ENCODE assay signal across 8 mouse cellular contexts in genomic region chr3:131564430-131565256, GRCm38 (mm10). TPM values are rescaled to one million over a fixed set of nuclear protein-coding genes. Genes with fewer than 3 reads are reported as not detected.
DNase-seq lines count a peak whose midpoint lies in the region; ATAC-seq and TF ChIP-seq lines count a peak whose summit lies in the region.

Papss1 (plus strand) TSS chr3:131564768.

- H3K36me3 ChIP-seq in MEL (ENCODE audit: control insufficient read depth in 1 of 2, insufficient read depth in 2 of 2, low read length in 2 of 2) = peaks cover 0 to 10% of the 10 kb centered on the region in 2 experiments; a peak in 2 of 4 replicates
- peaks cover 6% of the 10 kb centered on the region; the same call in 1 of the 2 replicates for H3K36me3 ChIP-seq in forebrain, postnatal 0 days (ENCODE audit: insufficient read depth)
- 0 out of 2 replicates have a peak, but pooled peaks cover 2% of the 10 kb centered on the region for H3K36me3 ChIP-seq in lung, embryonic 15.5 days

- peaks cover 3 to 16% of the 10 kb centered on the region in 2 experiments for H3K4me1 ChIP-seq in MEL (ENCODE audit: control insufficient read depth in 1 of 2, insufficient read depth in 2 of 2, low read length in 2 of 2)
- H3K4me1 ChIP-seq in cerebellum, adult 2 months (ENCODE audit: control insufficient read depth, insufficient read depth, low read length) = peaks cover 6% of the 10 kb centered on the region; the same call in 1 of the 2 replicates
- H3K4me1 ChIP-seq in forebrain, postnatal 0 days (ENCODE audit: insufficient read depth) = peaks cover 12% of the 10 kb centered on the region; the same call in 1 of the 2 replicates
- H3K4me1 ChIP-seq in lung, embryonic 15.5 days = peaks cover 17% of the 10 kb centered on the region

- peak within 1 kb of the TSS; percentile 56 for H3K4me2 ChIP-seq in forebrain, postnatal 0 days (ENCODE audit: low read depth)
- peak within 1 kb of the TSS; percentile 58 for H3K4me2 ChIP-seq in lung, embryonic 15.5 days

- H3K79me2 ChIP-seq in MEL (ENCODE audit: control insufficient read depth, insufficient read depth, low read length, poor library complexity) = peaks cover 1% of the 10 kb centered on the region; the same call in 1 of the 2 replicates

- DNase-seq in MEL (ENCODE audit: low read depth, low spot score) = peak; percentile 99
- peak; percentile 100 for DNase-seq in cerebellum, adult 2 months
- peak; percentile 100 for DNase-seq in forebrain, postnatal 0 days
- peak; percentile 100 for DNase-seq in heart, postnatal 4 days
- DNase-seq in layer of hippocampus, adult 8-10 months (ENCODE audit: low spot score in 2 of 2) = peak; percentile 100
- DNase-seq in ovary, adult 18-20 months (ENCODE audit: low spot score) = peak; percentile 100
- DNase-seq in thymus, postnatal 0 days (ENCODE audit: low spot score) = peak; percentile 100

- no peaks in the 10 kb centered on the region for H3K9me3 ChIP-seq in MEL (replicated peaks; ENCODE audit: insufficient read depth, low read length)
- H3K9me3 ChIP-seq in forebrain, postnatal 0 days (ENCODE audit: low read length) = no peaks in the 10 kb centered on the region
- no peaks in the 10 kb centered on the region for H3K9me3 ChIP-seq in lung, embryonic 15.5 days

- no peak for TF ChIP-seq CTCF in MEL (IDR thresholded peaks at IDR 0.05 in 2 of 3, conservative IDR thresholded peaks at IDR 0.05 in 1 of 3; ENCODE audit: control insufficient read depth in 1 of 3, insufficient read depth in 1 of 3, low read depth in 2 of 3, low read length in 3 of 3, poor library complexity in 1 of 3, severe bottlenecking in 1 of 3)
- no peak for TF ChIP-seq CTCF in cerebellum, adult 2 months (IDR thresholded peaks at IDR 0.05; ENCODE audit: borderline replicate concordance, insufficient read depth, low read depth, low read length)
- TF ChIP-seq CTCF in forebrain, postnatal 0 days (IDR thresholded peaks at IDR 0.05; ENCODE audit: low read depth) = peak; percentile 30; the same call in 1 of the 2 replicates

- TF ChIP-seq POLR2A in MEL (IDR thresholded peaks at IDR 0.05; ENCODE audit: control insufficient read depth in 1 of 2, insufficient read depth in 1 of 2, low read depth in 1 of 2, low read length in 2 of 2, poor library complexity in 1 of 2) = peak; percentile 37 to 96
- peak; percentile 99 for TF ChIP-seq POLR2A in cerebellum, adult 2 months (IDR thresholded peaks at IDR 0.05; ENCODE audit: borderline replicate concordance, insufficient read depth, low read length)

- peak within 1 kb of the TSS; percentile 77 for H3K9ac ChIP-seq in MEL (ENCODE audit: control insufficient read depth, low read depth, low read length, poor library complexity, severe bottlenecking)
- H3K9ac ChIP-seq in forebrain, postnatal 0 days = peak within 1 kb of the TSS; percentile 90
- H3K9ac ChIP-seq in lung, embryonic 15.5 days = peak within 1 kb of the TSS; percentile 87

- no peak for TF ChIP-seq RAD21 in MEL (IDR thresholded peaks at IDR 0.05; ENCODE audit: low read depth, low read length)

- H3K27me3 ChIP-seq in MEL (ENCODE audit: control insufficient read depth in 1 of 2, insufficient read depth in 2 of 2, low read length in 2 of 2) = no peaks in the 10 kb centered on the region
- H3K27me3 ChIP-seq in cerebellum, adult 2 months (ENCODE audit: control insufficient read depth, insufficient read depth, low read length) = no peaks in the 10 kb centered on the region
- no peaks in the 10 kb centered on the region for H3K27me3 ChIP-seq in forebrain, postnatal 0 days (ENCODE audit: insufficient read depth, low read length)
- no peaks in the 10 kb centered on the region for H3K27me3 ChIP-seq in lung, embryonic 15.5 days

- H3K27ac ChIP-seq in MEL (ENCODE audit: control insufficient read depth, low read depth, low read length) = peak within 1 kb of the TSS; percentile 65
- peak within 1 kb of the TSS; percentile 50 for H3K27ac ChIP-seq in cerebellum, adult 2 months (ENCODE audit: insufficient read depth, low read length)
- H3K27ac ChIP-seq in forebrain, postnatal 0 days (ENCODE audit: low read depth, low read length) = peak within 1 kb of the TSS; percentile 92
- peak within 1 kb of the TSS; percentile 92 for H3K27ac ChIP-seq in lung, embryonic 15.5 days

- WGBS in cerebellum, adult 2 months = under 1% methylated on average over 73 of the region's 73 CpGs
- 1% methylated on average over 72 of the region's 73 CpGs for WGBS in forebrain, postnatal 0 days
- under 1% methylated on average over 73 of the region's 73 CpGs for WGBS in lung, embryonic 15.5 days

- H3K4me3 ChIP-seq in MEL (ENCODE audit: control insufficient read depth in 1 of 2, insufficient read depth in 1 of 2, low read depth in 2 of 2, low read length in 2 of 2) = peak within 1 kb of the TSS; percentile 73 to 92
- peak within 1 kb of the TSS; percentile 76 for H3K4me3 ChIP-seq in cerebellum, adult 2 months (replicated peaks; ENCODE audit: insufficient read depth, low read depth, low read length)
- peak within 1 kb of the TSS; percentile 92 for H3K4me3 ChIP-seq in forebrain, postnatal 0 days (ENCODE audit: low read depth, low read length)
- peak within 1 kb of the TSS; percentile 82 for H3K4me3 ChIP-seq in lung, embryonic 15.5 days

- TF ChIP-seq EP300 in MEL (IDR thresholded peaks at IDR 0.05; ENCODE audit: low read depth in 1 of 2, low read length in 2 of 2) = no peak

- ATAC-seq in forebrain, postnatal 0 days = peak; percentile 97
- ATAC-seq in lung, embryonic 15.5 days (ENCODE audit: borderline replicate concordance, extremely low read depth, low FRiP score, low TSS enrichment) = peak; percentile 99

TF ChIP-seq in MEL, 35 proteins besides CTCF, POLR2A, EP300 and RAD21:
- TF ChIP-seq GATA1 (IDR thresholded peaks at IDR 0.05; ENCODE audit: low read depth, low read length) (no peak), TBP (IDR thresholded peaks at IDR 0.05; ENCODE audit: low read depth, low read length) (peak; percentile 69), USF1 (IDR thresholded peaks at IDR 0.05; ENCODE audit: low read depth, low read length) (0 out of 2 replicates have a peak, but pooled peaks have one; percentile 21), HCFC1 (IDR thresholded peaks at IDR 0.05; ENCODE audit: low read depth, low read length) (peak; percentile 81), MYC (IDR thresholded peaks at IDR 0.05; ENCODE audit: low read depth, low read length) (peak; percentile 41; the same call in 1 of the 2 replicates), MXI1 (IDR thresholded peaks at IDR 0.05; ENCODE audit: low read depth, low read length) (peak; percentile 49), SIN3A (IDR thresholded peaks at IDR 0.05; ENCODE audit: low read length) (peak; percentile 76), USF2 (IDR thresholded peaks at IDR 0.05; ENCODE audit: borderline replicate concordance in 1 of 2, insufficient read depth in 1 of 2, low read depth in 1 of 2, low read length in 2 of 2) (no peak), POLR2AphosphoS2 (IDR thresholded peaks at IDR 0.05; ENCODE audit: low read length) (peak; percentile 90), NELFE (IDR thresholded peaks at IDR 0.05; ENCODE audit: low read depth, low read length) (peak; percentile 90), TCF12 (IDR thresholded peaks at IDR 0.05; ENCODE audit: low read depth, low read length) (peak; percentile 61; the same call in 1 of the 2 replicates), NRF1 (IDR thresholded peaks at IDR 0.05; ENCODE audit: insufficient read depth, low read depth, low read length, poor library complexity, severe bottlenecking) (peak; percentile 99), ETS1 (IDR thresholded peaks at IDR 0.05; ENCODE audit: low read depth, low read length) (peak; percentile 41; the same call in 1 of the 2 replicates), UBTF (IDR thresholded peaks at IDR 0.05; ENCODE audit: borderline replicate concordance, insufficient read depth, low read depth, low read length) (0 out of 2 replicates have a peak, but pooled peaks have one; percentile 57), ZMIZ1 (IDR thresholded peaks at IDR 0.05; ENCODE audit: low read depth, low read length) (peak; percentile 77), MAZ (IDR thresholded peaks at IDR 0.05; ENCODE audit: low read depth, low read length) (no peak; the same call in 1 of the 2 replicates), ELF1 (IDR thresholded peaks at IDR 0.05; ENCODE audit: low read depth, low read length) (peak; percentile 89), RCOR1 (IDR thresholded peaks at IDR 0.05; ENCODE audit: low read depth, low read length) (no peak), MAX (IDR thresholded peaks at IDR 0.05; ENCODE audit: low read length) (peak; percentile 67)

RNA-seq across cellular contexts. Expression of gene Papss1, which starts in this region (rescaled TPM):
- 27.7 and 30.3 TPM in 2 replicates for total RNA-seq in MEL (2012; rRNA removed)
- polyA plus RNA-seq in MEL (2012; ENCODE audit: insufficient read depth in 1 of 2, insufficient read length in 2 of 2, low read depth in 1 of 2, low replicate concordance in 2 of 2, missing spikeins in 1 of 2) = 10 to 100 TPM in 1 of 2 experiments, not detected in 1; 36.2 TPM
- 78.0 and 78.9 TPM in 2 replicates for polyA plus RNA-seq in cerebellum, adult 2 months (2012; rRNA removed)
- total RNA-seq in forebrain, postnatal 0 days (2014; rRNA removed) = 137 and 152 TPM in 2 replicates
- polyA plus RNA-seq in forebrain, postnatal 0 days (2015; fragmentation: Nextera tagmentation; extraction: Ambion mirVana) = 104 and 111 TPM in 2 replicates
- total RNA-seq in heart, postnatal 4 days (2021) = 10 to 100 TPM; 33.1 to 33.2 TPM
- 10 to 100 TPM; 67.0 to 71.6 (median 70.9) TPM for total RNA-seq in layer of hippocampus, adult 8-10 months (2022)
- polyA plus RNA-seq in lung, embryonic 15.5 days (2015; fragmentation: Nextera tagmentation; extraction: Ambion mirVana) = 94.6 and 104 TPM in 2 replicates
- 50.7 and 53.1 TPM in 2 replicates for polyA plus RNA-seq in thymus, postnatal 0 days (2015; fragmentation: Nextera tagmentation; extraction: Ambion mirVana)

Comparison
In these comparisons a context has a peak if more than half of its experiments do, and no peak if none do; other contexts are left out.
1. Peak in every context shown above with its lines: DNase-seq, ATAC-seq, H3K4me3 ChIP-seq and H3K27ac ChIP-seq.